Mouse (Mus musculus) macrophage (primary cell): ENCODE data around the gene Gzf1. TPM values are rescaled to one million over a fixed set of nuclear protein-coding genes. Genes with fewer than 3 reads are reported as not detected.

ENCODE experiments used
- H3K27ac ChIP-seq: fragments of 350-480 bp; formaldehyde crosslinking; 2 replicates; pipeline ENCODE4 v1.9.0; 2021
- H3K36me3 ChIP-seq: fragments of 350-480 bp; formaldehyde crosslinking; 2 replicates; pipeline ENCODE4 v1.9.0; 2021; ENCODE audit errors: inconsistent target
- H3K4me3 ChIP-seq: fragments of 350-480 bp; formaldehyde crosslinking; 2 replicates; pipeline ENCODE4 v1.9.0; 2021; ENCODE audit errors: inconsistent target
- H3K79me2 ChIP-seq: fragments of 350-480 bp; formaldehyde crosslinking; 2 replicates; pipeline ENCODE4 v1.9.0; 2021; ENCODE audit errors: inconsistent target
- WGBS: methylation state at CpG from one replicate; pipeline ENCODE4 v1.1.7; 2026; ENCODE audit warnings: inconsistent platforms; ENCODE audit not compliant: missing documents; 5-methylcytosine and 5-hydroxymethylcytosine counted together
- polyA plus RNA-seq: library from polyadenylated mRNA; stranded (reverse); fragments of 250-400 nt; gene quantifications from 3 replicates; pipeline ENCODE4 v1.2.4, GENCODE M21; 2018; ENCODE audit warnings: inconsistent platforms

The Gzf1 gene
- polyA plus RNA-seq, 1 experiment from 2014 or later, result 18.3 TPM

- Histone ChIP-seq H3K27ac (peak overlapping the region; percentile 31), H3K36me3 (peaks cover 25% of the 10 kb centered on the region; the same call in 1 of the 2 replicates), H3K4me3 (no peak overlapping the region), H3K79me2 (peaks cover 54% of the 10 kb centered on the region)
- WGBS, result 92% methylated on average over 2 of the region's 2 CpGs
Measured at GRCm38 (mm10) chr2:148684972-148685371, 4.1 kb downstream of the Gzf1 start.

- Histone ChIP-seq H3K27ac (peak overlapping the region; percentile 31), H3K79me2 (peaks cover 54% of the 10 kb centered on the region), H3K36me3 (peaks cover 32% of the 10 kb centered on the region), H3K4me3 (no peak overlapping the region)
- 32% methylated on average over 3 of the region's 3 CpGs for WGBS
Measured at GRCm38 (mm10) chr2:148685709-148686108, 4.9 kb downstream of the Gzf1 start.

- Histone ChIP-seq H3K36me3 (peaks cover 44% of the 10 kb centered on the region), H3K27ac (no peak overlapping the region), H3K79me2 (peaks cover 46% of the 10 kb centered on the region), H3K4me3 (no peak overlapping the region)
- 100% methylated on average over 1 of the region's 1 CpGs for WGBS
Measured at GRCm38 (mm10) chr2:148686862-148687261, 6.0 kb downstream of the Gzf1 start.

GRCm38 (mm10) chr2:148687971-148688370 is 7.1 kb downstream of the Gzf1 start:
- no peak overlapping the region for H3K4me3 ChIP-seq
- peaks cover 55% of the 10 kb centered on the region for H3K36me3 ChIP-seq
- 97% methylated on average over 5 of the region's 5 CpGs for WGBS
- no peak overlapping the region for H3K27ac ChIP-seq
- peaks cover 35% of the 10 kb centered on the region for H3K79me2 ChIP-seq

GRCm38 (mm10) chr2:148689444-148690140 is 8.8 kb downstream of the Gzf1 start:
- H3K79me2 ChIP-seq, result peaks cover 19% of the 10 kb centered on the region; the same call in 1 of the 2 replicates
- H3K36me3 ChIP-seq, result peaks cover 61% of the 10 kb centered on the region
- H3K4me3 ChIP-seq, result no peak overlapping the region
- 91% methylated on average over 6 of the region's 6 CpGs for WGBS
- no peak overlapping the region for H3K27ac ChIP-seq

- Histone ChIP-seq H3K27ac (no peak overlapping the region), H3K36me3 (peaks cover 63% of the 10 kb centered on the region), H3K79me2 (peaks cover 14% of the 10 kb centered on the region; the same call in 1 of the 2 replicates), H3K4me3 (no peak overlapping the region)
- WGBS, result 93% methylated on average over 3 of the region's 3 CpGs
Measured at GRCm38 (mm10) chr2:148690291-148690690, 9.5 kb downstream of the Gzf1 start.

GRCm38 (mm10) chr2:148690781-148691180 is 10.0 kb downstream of the Gzf1 start:
- peaks cover 63% of the 10 kb centered on the region for H3K36me3 ChIP-seq
- no peak overlapping the region for H3K4me3 ChIP-seq
- H3K79me2 ChIP-seq, result peaks cover 14% of the 10 kb centered on the region; the same call in 1 of the 2 replicates
- WGBS, result 98% methylated on average over 5 of the region's 5 CpGs
- no peak overlapping the region for H3K27ac ChIP-seq

GRCm38 (mm10) chr2:148698571-148698970 is 17.7 kb downstream of the Gzf1 start:
- WGBS, result 42% methylated on average over 4 of the region's 5 CpGs
- Histone ChIP-seq H3K36me3 (peaks cover 16% of the 10 kb centered on the region; the same call in 1 of the 2 replicates), H3K4me3 (no peak overlapping the region), H3K27ac (no peak overlapping the region), H3K79me2 (no peaks in the 10 kb centered on the region)

- no peaks in the 10 kb centered on the region for H3K79me2 ChIP-seq
- H3K27ac ChIP-seq, result no peak overlapping the region
- 94% methylated on average over 15 of the region's 15 CpGs for WGBS
- H3K36me3 ChIP-seq, result no peaks in the 10 kb centered on the region
- no peak overlapping the region for H3K4me3 ChIP-seq
Measured at GRCm38 (mm10) chr2:148706409-148707201, 25.8 kb downstream of the Gzf1 start.

- WGBS, result 94% methylated on average over 6 of the region's 6 CpGs
- H3K27ac ChIP-seq, result no peak overlapping the region
- H3K79me2 ChIP-seq, result no peaks in the 10 kb centered on the region
- no peak overlapping the region for H3K4me3 ChIP-seq
- H3K36me3 ChIP-seq, result no peaks in the 10 kb centered on the region
Measured at GRCm38 (mm10) chr2:148707202-148707530, 26.3 kb downstream of the Gzf1 start.

GRCm38 (mm10) chr2:148712326-148712725 is 31.5 kb downstream of the Gzf1 start:
- Histone ChIP-seq H3K4me3 (no peak overlapping the region), H3K36me3 (no peaks in the 10 kb centered on the region), H3K27ac (no peak overlapping the region), H3K79me2 (peaks cover 10% of the 10 kb centered on the region)
- WGBS, result 90% methylated on average over 3 of the region's 3 CpGs

- Histone ChIP-seq H3K36me3 (no peaks in the 10 kb centered on the region), H3K79me2 (peaks cover 13% of the 10 kb centered on the region), H3K27ac (no peak overlapping the region), H3K4me3 (no peak overlapping the region)
- 78% methylated on average over 2 of the region's 2 CpGs for WGBS
Measured at GRCm38 (mm10) chr2:148717072-148717471, 36.2 kb downstream of the Gzf1 start.

- Histone ChIP-seq H3K36me3 (no peaks in the 10 kb centered on the region), H3K79me2 (peaks cover 31% of the 10 kb centered on the region), H3K4me3 (no peak overlapping the region), H3K27ac (peak overlapping the region; percentile 10; the same call in 1 of the 2 replicates)
- 36% methylated on average over 2 of the region's 2 CpGs for WGBS
Measured at GRCm38 (mm10) chr2:148719271-148719995, 38.6 kb downstream of the Gzf1 start.

GRCm38 (mm10) chr2:148731614-148732326 is 50.9 kb downstream of the Gzf1 start:
- H3K4me3 ChIP-seq, result peak overlapping the region; percentile 92

More at GRCm38 (mm10) chr2:148731614-148732326, 50.9 kb downstream of the Gzf1 start:
- H3K79me2 ChIP-seq, result peaks cover 31% of the 10 kb centered on the region
- WGBS, result 3% methylated on average over 35 of the region's 35 CpGs
- no peaks in the 10 kb centered on the region for H3K36me3 ChIP-seq
- H3K27ac ChIP-seq, result peak overlapping the region; percentile 33; the same call in 1 of the 2 replicates
